Mouse (Mus musculus): ENCODE measurements around the gene Rhox4a. TPM values are rescaled to one million over a fixed set of nuclear protein-coding genes. Genes with fewer than 3 reads are reported as not detected.
"Not testable (repeated sequence)": the region's sequence is repeated elsewhere in the genome, so short reads cannot be mapped to it uniquely, and the experiment has no call there.

The Rhox4a gene
- total RNA-seq (2014; rRNA removed; ENCODE audit: low replicate concordance) (not detected in 2 replicates), polyA plus RNA-seq (2015; fragmentation: Nextera tagmentation; extraction: Ambion mirVana) (not detected in 2 replicates)

DNA sequence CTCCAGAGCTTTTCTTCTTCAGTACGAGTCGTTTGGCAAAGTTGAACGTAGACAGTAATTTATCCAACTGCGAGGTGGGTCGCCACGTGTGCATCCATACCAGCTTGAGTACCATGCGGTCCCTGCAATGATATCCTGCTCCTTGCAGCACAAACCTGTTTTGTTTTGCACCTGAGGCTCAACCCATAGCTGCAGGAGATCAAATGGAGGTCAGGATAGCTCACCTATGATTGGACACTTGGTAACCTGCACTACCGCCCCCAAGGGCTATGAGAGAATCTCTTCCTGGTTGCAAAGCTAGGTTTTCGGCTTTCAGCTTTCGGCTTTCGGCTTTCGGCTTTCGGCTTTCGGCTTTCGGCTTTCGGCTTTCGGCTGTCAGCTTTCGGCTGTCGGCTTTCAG, at the start of gene Rhox4a:
Gene Rhox4a, plus strand, starts transcription at position 301 of the 400 bp plus-strand sequence.
- DNase-seq (ENCODE audit: low spot score); ATAC-seq (ENCODE audit: insufficient read depth, low read depth); H3K27ac ChIP-seq (ENCODE audit: low read depth); H3K27me3 ChIP-seq (ENCODE audit: control insufficient read depth, insufficient read depth, low read length); H3K9ac ChIP-seq (replicated peaks; ENCODE audit: low read depth, low read length); H3K4me3 ChIP-seq (ENCODE audit: low read depth, low read length); H3K36me3 ChIP-seq (replicated peaks; ENCODE audit: control insufficient read depth, insufficient read depth, low read length); H3K9me3 ChIP-seq (replicated peaks; ENCODE audit: control insufficient read depth, low read length); H3K4me2 ChIP-seq (ENCODE audit: low read depth, low read length); H3K4me1 ChIP-seq (ENCODE audit: control insufficient read depth, insufficient read depth): not testable (repeated sequence)
- WGBS, result 100% methylated on average over 9 of the region's 19 CpGs

DNA sequence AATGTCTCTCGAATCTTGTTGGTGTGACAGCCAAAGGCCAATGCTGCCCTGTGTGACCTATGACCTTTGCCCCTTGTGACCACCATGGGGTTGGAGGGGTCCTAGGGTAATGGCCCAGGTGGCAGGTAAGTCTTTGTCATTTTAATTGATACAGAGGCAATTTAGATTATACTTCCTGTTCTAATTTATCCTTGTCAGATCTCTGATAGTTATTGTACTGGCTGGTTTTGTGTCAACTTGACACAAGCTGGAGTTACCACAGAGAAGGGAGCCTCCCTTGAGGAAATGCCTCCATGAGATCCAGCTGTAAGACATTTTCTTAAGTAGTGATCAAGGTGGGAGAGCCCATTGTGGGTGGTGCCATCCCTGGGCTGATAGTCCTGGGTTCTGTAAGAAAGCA, 43.0 kb upstream of the Rhox4a start, which contains the start of gene Rhox1:
Gene Rhox1, minus strand, starts transcription at position 101 of the 400 bp plus-strand sequence.
- H3K27me3 ChIP-seq (ENCODE audit: control insufficient read depth, insufficient read depth, low read length); H3K27ac ChIP-seq (ENCODE audit: low read depth); H3K36me3 ChIP-seq (replicated peaks; ENCODE audit: control insufficient read depth, insufficient read depth, low read length); H3K9me3 ChIP-seq (replicated peaks; ENCODE audit: control insufficient read depth, low read length); H3K4me2 ChIP-seq (ENCODE audit: low read depth, low read length); H3K9ac ChIP-seq (replicated peaks; ENCODE audit: low read depth, low read length); H3K4me1 ChIP-seq (ENCODE audit: control insufficient read depth, insufficient read depth); ATAC-seq (ENCODE audit: insufficient read depth, low read depth); H3K4me3 ChIP-seq (ENCODE audit: low read depth, low read length); DNase-seq (ENCODE audit: low spot score): not testable (repeated sequence)
- 69% methylated on average over 1 of the region's 1 CpGs for WGBS

DNA sequence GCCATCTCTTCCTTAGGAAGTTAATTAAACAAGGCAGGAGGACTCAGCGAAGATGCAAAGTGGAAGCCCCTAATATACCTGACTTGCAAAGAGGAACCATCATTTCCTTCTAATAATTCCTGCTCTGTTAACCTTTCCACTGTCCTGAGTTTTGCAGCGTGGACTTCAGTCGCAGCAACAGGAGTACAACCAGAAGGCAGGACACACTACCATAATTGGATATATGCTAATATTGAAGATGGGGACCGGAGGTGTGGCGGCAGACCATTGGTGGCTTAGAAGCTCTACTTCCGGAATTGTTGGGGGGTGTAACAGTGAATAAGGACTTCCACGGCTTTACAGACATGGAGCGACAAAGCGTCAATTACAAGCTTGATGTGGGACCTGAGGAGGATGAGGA, 20.5 kb upstream of the Rhox4a start, which contains the start of gene Rhox2a:
Gene Rhox2a, plus strand, starts transcription at position 301 of the 400 bp plus-strand sequence.
- ATAC-seq (ENCODE audit: insufficient read depth, low read depth), result not testable (repeated sequence)
- WGBS, result no CpG with 5 or more reads among the region's 9 CpGs

DNA sequence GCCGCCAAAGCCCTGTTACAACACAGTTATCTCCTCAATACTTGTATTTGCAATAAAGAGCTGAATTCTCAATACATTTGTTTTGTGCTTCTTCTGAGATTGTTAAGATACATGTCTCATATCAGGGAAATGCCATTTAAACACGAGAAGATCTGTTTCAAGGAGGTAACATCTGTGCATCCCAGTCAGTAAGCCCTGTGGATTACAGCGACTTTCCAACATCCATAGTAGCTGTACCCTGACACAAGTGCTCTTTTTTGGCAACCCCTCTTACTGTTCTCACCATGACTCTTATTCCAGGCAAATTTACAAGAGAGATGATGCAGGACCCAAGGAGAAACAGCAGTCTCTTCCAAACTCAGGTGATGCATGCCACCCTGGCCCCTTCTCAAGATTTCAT, 15.5 kb upstream of the Rhox4a start, which contains the start of gene Rhox3a:
Gene Rhox3a, plus strand, starts transcription at position 301 of the 400 bp plus-strand sequence.
- not testable (repeated sequence) for H3K36me3 ChIP-seq (replicated peaks; ENCODE audit: control insufficient read depth, insufficient read depth, low read length); H3K9me3 ChIP-seq (replicated peaks; ENCODE audit: control insufficient read depth, low read length); H3K4me1 ChIP-seq (ENCODE audit: control insufficient read depth, insufficient read depth); H3K4me3 ChIP-seq (ENCODE audit: low read depth, low read length); H3K27me3 ChIP-seq (ENCODE audit: control insufficient read depth, insufficient read depth, low read length); H3K9ac ChIP-seq (replicated peaks; ENCODE audit: low read depth, low read length); H3K4me2 ChIP-seq (ENCODE audit: low read depth, low read length); DNase-seq (ENCODE audit: low spot score); ATAC-seq (ENCODE audit: insufficient read depth, low read depth); H3K27ac ChIP-seq (ENCODE audit: low read depth)
- 75% methylated on average over 1 of the region's 3 CpGs for WGBS

More for the DNA sequence above, 20.5 kb upstream of the Rhox4a start, which contains the start of gene Rhox2a:
- not testable (repeated sequence) for H3K27me3 ChIP-seq (ENCODE audit: control insufficient read depth, insufficient read depth, low read length); DNase-seq (ENCODE audit: low spot score); H3K4me2 ChIP-seq (ENCODE audit: low read depth, low read length); H3K9me3 ChIP-seq (replicated peaks; ENCODE audit: control insufficient read depth, low read length); H3K36me3 ChIP-seq (replicated peaks; ENCODE audit: control insufficient read depth, insufficient read depth, low read length); H3K4me1 ChIP-seq (ENCODE audit: control insufficient read depth, insufficient read depth); H3K27ac ChIP-seq (ENCODE audit: low read depth); H3K9ac ChIP-seq (replicated peaks; ENCODE audit: low read depth, low read length); H3K4me3 ChIP-seq (ENCODE audit: low read depth, low read length)

Other genes with a start within 250 kb of the Rhox4a start
- not detected in 2 replicates for gene Sowahd, start 216.5 kb upstream of the Rhox4a start, total RNA-seq (2014; rRNA removed; ENCODE audit: low replicate concordance)
- gene Sowahd, start 216.5 kb upstream of the Rhox4a start, polyA plus RNA-seq (2015; fragmentation: Nextera tagmentation; extraction: Ambion mirVana), result not detected in 2 replicates
- gene Rpl39, start 179.9 kb upstream of the Rhox4a start, total RNA-seq (2014; rRNA removed; ENCODE audit: low replicate concordance), result 148 and 167 TPM in 2 replicates
- 403 and 426 TPM in 2 replicates for gene Rpl39, start 179.9 kb upstream of the Rhox4a start, polyA plus RNA-seq (2015; fragmentation: Nextera tagmentation; extraction: Ambion mirVana)
- 8.1 and 10.2 TPM in 2 replicates for gene Upf3b, start 155.0 kb upstream of the Rhox4a start, total RNA-seq (2014; rRNA removed; ENCODE audit: low replicate concordance)
- gene Upf3b, start 155.0 kb upstream of the Rhox4a start, polyA plus RNA-seq (2015; fragmentation: Nextera tagmentation; extraction: Ambion mirVana), result 9.3 and 10.6 TPM in 2 replicates
- 8.1 and 13.8 TPM in 2 replicates for gene Nkap, start 138.5 kb upstream of the Rhox4a start, total RNA-seq (2014; rRNA removed; ENCODE audit: low replicate concordance)
- 8.2 and 9.2 TPM in 2 replicates for gene Nkap, start 138.5 kb upstream of the Rhox4a start, polyA plus RNA-seq (2015; fragmentation: Nextera tagmentation; extraction: Ambion mirVana)
- not detected in 2 replicates for gene Akap14, start 96.5 kb upstream of the Rhox4a start, total RNA-seq (2014; rRNA removed; ENCODE audit: low replicate concordance)
- gene Akap14, start 96.5 kb upstream of the Rhox4a start, polyA plus RNA-seq (2015; fragmentation: Nextera tagmentation; extraction: Ambion mirVana), result 0.05 and 0.07 TPM in 2 replicates
- gene Ndufa1, start 74.2 kb upstream of the Rhox4a start, total RNA-seq (2014; rRNA removed; ENCODE audit: low replicate concordance), result 337 and 420 TPM in 2 replicates
- gene Ndufa1, start 74.2 kb upstream of the Rhox4a start, polyA plus RNA-seq (2015; fragmentation: Nextera tagmentation; extraction: Ambion mirVana), result 1,804 and 1,915 TPM in 2 replicates
- not detected in 2 replicates for gene Rnf113a1, start 74.1 kb upstream of the Rhox4a start, total RNA-seq (2014; rRNA removed; ENCODE audit: low replicate concordance)
- gene Rnf113a1, start 74.1 kb upstream of the Rhox4a start, polyA plus RNA-seq (2015; fragmentation: Nextera tagmentation; extraction: Ambion mirVana), result 5.5 and 5.6 TPM in 2 replicates
- gene Gm9, start 54.3 kb upstream of the Rhox4a start, total RNA-seq (2014; rRNA removed; ENCODE audit: low replicate concordance), result not detected in 2 replicates
- gene Gm9, start 54.3 kb upstream of the Rhox4a start, polyA plus RNA-seq (2015; fragmentation: Nextera tagmentation; extraction: Ambion mirVana), result not detected in 2 replicates
- gene Rhox1, start 43.1 kb upstream of the Rhox4a start, total RNA-seq (2014; rRNA removed; ENCODE audit: low replicate concordance), result not detected in 2 replicates
- gene Rhox1, start 43.1 kb upstream of the Rhox4a start, polyA plus RNA-seq (2015; fragmentation: Nextera tagmentation; extraction: Ambion mirVana), result not detected in 2 replicates
- gene Rhox2a, start 20.4 kb upstream of the Rhox4a start, total RNA-seq (2014; rRNA removed; ENCODE audit: low replicate concordance), result not detected in 2 replicates
- not detected in 2 replicates for gene Rhox2a, start 20.4 kb upstream of the Rhox4a start, polyA plus RNA-seq (2015; fragmentation: Nextera tagmentation; extraction: Ambion mirVana)
- gene Rhox3a, start 15.4 kb upstream of the Rhox4a start, total RNA-seq (2014; rRNA removed; ENCODE audit: low replicate concordance), result not detected in 2 replicates
- not detected in 2 replicates for gene Rhox3a, start 15.4 kb upstream of the Rhox4a start, polyA plus RNA-seq (2015; fragmentation: Nextera tagmentation; extraction: Ambion mirVana)
- gene Rhox3a2, start 114.7 kb downstream of the Rhox4a start, total RNA-seq (2014; rRNA removed; ENCODE audit: low replicate concordance), result not detected in 2 replicates
- not detected in 2 replicates for gene Rhox3a2, start 114.7 kb downstream of the Rhox4a start, polyA plus RNA-seq (2015; fragmentation: Nextera tagmentation; extraction: Ambion mirVana)
- not detected in 2 replicates for gene Rhox4a2, start 125.5 kb downstream of the Rhox4a start, total RNA-seq (2014; rRNA removed; ENCODE audit: low replicate concordance)
- 0.22 TPM in 2 replicates for gene Rhox4a2, start 125.5 kb downstream of the Rhox4a start, polyA plus RNA-seq (2015; fragmentation: Nextera tagmentation; extraction: Ambion mirVana)
- gene Rhox2b, start 146.7 kb downstream of the Rhox4a start, total RNA-seq (2014; rRNA removed; ENCODE audit: low replicate concordance), result not detected in 2 replicates
- gene Rhox2b, start 146.7 kb downstream of the Rhox4a start, polyA plus RNA-seq (2015; fragmentation: Nextera tagmentation; extraction: Ambion mirVana), result not detected in 2 replicates
- gene Rhox4b, start 167.2 kb downstream of the Rhox4a start, total RNA-seq (2014; rRNA removed; ENCODE audit: low replicate concordance), result not detected in 2 replicates
- not detected in 2 replicates for gene Rhox4b, start 167.2 kb downstream of the Rhox4a start, polyA plus RNA-seq (2015; fragmentation: Nextera tagmentation; extraction: Ambion mirVana)
- not detected in 2 replicates for gene Rhox2c, start 188.3 kb downstream of the Rhox4a start, total RNA-seq (2014; rRNA removed; ENCODE audit: low replicate concordance)
- not detected in 2 replicates for gene Rhox2c, start 188.3 kb downstream of the Rhox4a start, polyA plus RNA-seq (2015; fragmentation: Nextera tagmentation; extraction: Ambion mirVana)
- not detected in 2 replicates for gene Rhox3c, start 193.2 kb downstream of the Rhox4a start, total RNA-seq (2014; rRNA removed; ENCODE audit: low replicate concordance)
- 0.11 TPM in 1 of 2 replicates, not detected in the other for gene Rhox3c, start 193.2 kb downstream of the Rhox4a start, polyA plus RNA-seq (2015; fragmentation: Nextera tagmentation; extraction: Ambion mirVana)
- not detected in 2 replicates for gene Rhox4c, start 215.0 kb downstream of the Rhox4a start, total RNA-seq (2014; rRNA removed; ENCODE audit: low replicate concordance)
- not detected in 2 replicates for gene Rhox4c, start 215.0 kb downstream of the Rhox4a start, polyA plus RNA-seq (2015; fragmentation: Nextera tagmentation; extraction: Ambion mirVana)
- not detected in 2 replicates for gene Rhox2d, start 228.1 kb downstream of the Rhox4a start, total RNA-seq (2014; rRNA removed; ENCODE audit: low replicate concordance)
- gene Rhox2d, start 228.1 kb downstream of the Rhox4a start, polyA plus RNA-seq (2015; fragmentation: Nextera tagmentation; extraction: Ambion mirVana), result not detected in 2 replicates
- gene Rhox4d, start 249.0 kb downstream of the Rhox4a start, total RNA-seq (2014; rRNA removed; ENCODE audit: low replicate concordance), result not detected in 2 replicates
- not detected in 2 replicates for gene Rhox4d, start 249.0 kb downstream of the Rhox4a start, polyA plus RNA-seq (2015; fragmentation: Nextera tagmentation; extraction: Ambion mirVana)